Mouse (Mus musculus) neutrophil, adult 65 days (primary cell): ENCODE results near the gene Optc. TPM values are rescaled to one million over a fixed set of nuclear protein-coding genes. Genes with fewer than 3 reads are reported as not detected.

Experiments used
- total RNA-seq: library from RNA; stranded (reverse); gene quantifications from 2 replicates; pipeline ENCODE4 v1.2.4, GENCODE M21; 2023

Optc gene
- not detected in 2 replicates for total RNA-seq

GRCm38 (mm10) chr1:133907949-133908658 is at the start of gene Optc:
Gene Optc (minus strand): TSS chr1:133907999.

GRCm38 (mm10) chr1:133921304-133921751 is 13.5 kb upstream of the Optc start, which contains the start of gene Prelp:
Gene Prelp (minus strand): TSS chr1:133921414.

Other genes with a start within 250 kb of the Optc start
- gene Zbed6, start 247.1 kb downstream of the Optc start, total RNA-seq: 16.7 and 27.5 TPM in 2 replicates
- gene Gm38394, start 246.7 kb downstream of the Optc start, total RNA-seq: 28.9 and 39.4 TPM in 2 replicates
- 2.1 and 3.0 TPM in 2 replicates for gene Lax1, start 217.9 kb downstream of the Optc start, total RNA-seq
- 11.0 and 15.6 TPM in 2 replicates for gene Atp2b4, start 107.0 kb downstream of the Optc start, total RNA-seq
- gene Prelp, start 13.4 kb upstream of the Optc start, total RNA-seq: 0.14 TPM in 1 of 2 replicates, not detected in the other
- gene Fmod, start 129.3 kb upstream of the Optc start, total RNA-seq: not detected in 2 replicates
- 587 and 593 TPM in 2 replicates for gene Btg2, start 171.1 kb upstream of the Optc start, total RNA-seq
- gene Chit1, start 203.2 kb upstream of the Optc start, total RNA-seq: 25.4 and 28.8 TPM in 2 replicates